Mouse (Mus musculus) myocyte (in vitro differentiated cells): ENCODE measurements around the gene Sh2d4b. TPM values are rescaled to one million over a fixed set of nuclear protein-coding genes. Genes with fewer than 3 reads are reported as not detected.

Experiments used
- H3K27me3 ChIP-seq: one replicate; pipeline ENCODE4 v1.6.1; 2011; ENCODE audit not compliant: control insufficient read depth, insufficient read depth, insufficient read length
- H3K36me3 ChIP-seq: one replicate; pipeline ENCODE4 v1.6.1; 2011; ENCODE audit not compliant: control insufficient read depth, insufficient read depth
- H3K4me2 ChIP-seq: one replicate; pipeline ENCODE4 v1.6.1; 2011; ENCODE audit warnings: low read depth, control low read depth
- H3K4me3 ChIP-seq: one replicate; pipeline ENCODE4 v1.5.1; 2011; ENCODE audit warnings: mild to moderate bottlenecking, control low read depth, moderate library complexity
- H3K79me2 ChIP-seq: one replicate; pipeline ENCODE4 v1.6.1; 2011; ENCODE audit not compliant: control insufficient read depth, insufficient read depth
- H3ac ChIP-seq: one replicate; pipeline ENCODE4 v1.6.1; 2011; ENCODE audit not compliant: control insufficient read depth, insufficient read length
- CEBPB ChIP-seq: IDR thresholded peaks from 2 replicates; pipeline ENCODE4 v1.6.1; 2011; ENCODE audit warnings: mild to moderate bottlenecking, moderate library complexity; ENCODE audit not compliant: poor library complexity, insufficient read depth, severe bottlenecking
- E2F4 ChIP-seq: IDR thresholded peaks from one replicate; pipeline ENCODE4 v1.6.1; 2011; ENCODE audit warnings: mild to moderate bottlenecking, control low read depth, moderate library complexity; ENCODE audit not compliant: insufficient read depth
- MAX ChIP-seq: IDR thresholded peaks from one replicate; pipeline ENCODE4 v1.6.1; 2011; ENCODE audit warnings: low read depth, mild to moderate bottlenecking, control low read depth
- MYOD1 ChIP-seq, 3 experiments: IDR thresholded peaks; one replicate each; pipeline ENCODE4 v1.6.1; 2011; ENCODE audit warnings: control low read depth in 2 of 3, low read depth in 2 of 3, mild to moderate bottlenecking in 2 of 3, moderate library complexity in 1 of 3; ENCODE audit not compliant: insufficient read length in 2 of 3, control insufficient read depth in 1 of 3
- MYOG ChIP-seq, 3 experiments: IDR thresholded peaks; one replicate each; pipeline ENCODE4 v1.6.1; 2011; ENCODE audit warnings: control low read depth in 2 of 3, low read depth in 2 of 3, mild to moderate bottlenecking in 2 of 3; ENCODE audit not compliant: insufficient read length in 2 of 3, control insufficient read depth in 1 of 3, insufficient read depth in 1 of 3
- POLR2A ChIP-seq: IDR thresholded peaks from one replicate; pipeline ENCODE4 v1.6.1; 2011; ENCODE audit warnings: low read depth, mild to moderate bottlenecking, control low read depth, moderate library complexity; ENCODE audit not compliant: insufficient read length
- POLR2AphosphoS2 ChIP-seq: IDR thresholded peaks from one replicate; pipeline ENCODE4 v1.6.1; 2011; ENCODE audit warnings: low read depth, control low read depth; ENCODE audit not compliant: insufficient read length
- REST ChIP-seq: IDR thresholded peaks from one replicate; pipeline ENCODE4 v1.6.1; 2011; ENCODE audit warnings: mild to moderate bottlenecking, control low read depth, moderate library complexity; ENCODE audit not compliant: insufficient read depth, insufficient read length
- SRF ChIP-seq: IDR thresholded peaks from one replicate; pipeline ENCODE4 v1.6.1; 2011; ENCODE audit warnings: low read depth; ENCODE audit not compliant: control insufficient read depth, insufficient read length
- TCF12 ChIP-seq: IDR thresholded peaks from one replicate; pipeline ENCODE4 v1.6.1; 2011; ENCODE audit warnings: mild to moderate bottlenecking, control low read depth; ENCODE audit not compliant: poor library complexity, insufficient read depth, severe bottlenecking
- TCF3 ChIP-seq: IDR thresholded peaks from one replicate; pipeline ENCODE4 v1.6.1; 2011; ENCODE audit warnings: low read depth, control low read depth; ENCODE audit not compliant: insufficient read length
- USF1 ChIP-seq: IDR thresholded peaks from one replicate; pipeline ENCODE4 v1.6.1; 2011; ENCODE audit warnings: low read depth, mild to moderate bottlenecking, control low read depth, moderate library complexity
- polyA plus RNA-seq: library from polyadenylated mRNA; unstranded; fragments of >200 nt; fragmentation: generic; extraction: Trizol; gene quantifications from one replicate; pipeline ENCODE4 v1.2.1, GENCODE M21; 2012; ENCODE audit warnings: missing spikeins

Sh2d4b gene
- polyA plus RNA-seq, 1 experiment: 0.23 TPM

GRCm38 (mm10) chr14:40929943-40930342, 36.9 kb upstream of the Sh2d4b start:
- H3K79me2 ChIP-seq: peaks cover 79% of the 10 kb centered on the region
- no peak for TF ChIP-seq E2F4
- TF ChIP-seq TCF12: no peak
- no peak for TF ChIP-seq POLR2AphosphoS2
- no peak for TF ChIP-seq POLR2A
- no peak for TF ChIP-seq CEBPB
- TF ChIP-seq REST: no peak
- TF ChIP-seq MYOD1 (IDR thresholded peaks at IDR 0.05; ENCODE audit: control insufficient read depth in 1 of 3, insufficient read length in 2 of 3, low read depth in 2 of 3): no peak
- TF ChIP-seq USF1: no peak
- no peak for TF ChIP-seq TCF3
- no peak for TF ChIP-seq SRF
- TF ChIP-seq MYOG (IDR thresholded peaks at IDR 0.05; ENCODE audit: control insufficient read depth in 1 of 3, insufficient read depth in 1 of 3, insufficient read length in 2 of 3, low read depth in 2 of 3): no peak
- TF ChIP-seq MAX: no peak

GRCm38 (mm10) chr14:40928897-40929296, 35.8 kb upstream of the Sh2d4b start:
- Histone ChIP-seq H3K36me3 (peaks cover 14% of the 10 kb centered on the region), H3ac (no peak overlapping the region), H3K4me2 (no peak overlapping the region), H3K27me3 (no peaks in the 10 kb centered on the region), H3K79me2 (peaks cover 79% of the 10 kb centered on the region), H3K4me3 (no peak overlapping the region)
- TF ChIP-seq REST (no peak), USF1 (no peak), POLR2A (no peak), MYOG (IDR thresholded peaks at IDR 0.05; ENCODE audit: control insufficient read depth in 1 of 3, insufficient read depth in 1 of 3, insufficient read length in 2 of 3, low read depth in 2 of 3) (no peak), SRF (no peak), TCF12 (no peak), E2F4 (no peak), CEBPB (no peak), MYOD1 (IDR thresholded peaks at IDR 0.05; ENCODE audit: control insufficient read depth in 1 of 3, insufficient read length in 2 of 3, low read depth in 2 of 3) (no peak), POLR2AphosphoS2 (no peak), MAX (no peak), TCF3 (no peak)

More at GRCm38 (mm10) chr14:40929943-40930342, 36.9 kb upstream of the Sh2d4b start:
- Histone ChIP-seq H3ac (no peak overlapping the region), H3K36me3 (peaks cover 6% of the 10 kb centered on the region), H3K4me3 (no peak overlapping the region), H3K27me3 (no peaks in the 10 kb centered on the region), H3K4me2 (no peak overlapping the region)

GRCm38 (mm10) chr14:40927041-40927440, 34.0 kb upstream of the Sh2d4b start:
- no peak overlapping the region for H3K4me3 ChIP-seq
- no peak for TF ChIP-seq SRF
- TF ChIP-seq MAX: no peak
- TF ChIP-seq TCF12: no peak
- no peak for TF ChIP-seq E2F4
- no peak for TF ChIP-seq POLR2AphosphoS2
- TF ChIP-seq POLR2A: no peak
- no peak for TF ChIP-seq MYOG (IDR thresholded peaks at IDR 0.05; ENCODE audit: control insufficient read depth in 1 of 3, insufficient read depth in 1 of 3, insufficient read length in 2 of 3, low read depth in 2 of 3)
- no peak for TF ChIP-seq TCF3
- no peak for TF ChIP-seq MYOD1 (IDR thresholded peaks at IDR 0.05; ENCODE audit: control insufficient read depth in 1 of 3, insufficient read length in 2 of 3, low read depth in 2 of 3)
- no peak for TF ChIP-seq USF1
- TF ChIP-seq CEBPB: no peak
- TF ChIP-seq REST: no peak
- H3K36me3 ChIP-seq: peaks cover 17% of the 10 kb centered on the region
- H3K79me2 ChIP-seq: peaks cover 79% of the 10 kb centered on the region
- H3K4me2 ChIP-seq: no peak overlapping the region
- no peak overlapping the region for H3ac ChIP-seq
- no peaks in the 10 kb centered on the region for H3K27me3 ChIP-seq

DNA sequence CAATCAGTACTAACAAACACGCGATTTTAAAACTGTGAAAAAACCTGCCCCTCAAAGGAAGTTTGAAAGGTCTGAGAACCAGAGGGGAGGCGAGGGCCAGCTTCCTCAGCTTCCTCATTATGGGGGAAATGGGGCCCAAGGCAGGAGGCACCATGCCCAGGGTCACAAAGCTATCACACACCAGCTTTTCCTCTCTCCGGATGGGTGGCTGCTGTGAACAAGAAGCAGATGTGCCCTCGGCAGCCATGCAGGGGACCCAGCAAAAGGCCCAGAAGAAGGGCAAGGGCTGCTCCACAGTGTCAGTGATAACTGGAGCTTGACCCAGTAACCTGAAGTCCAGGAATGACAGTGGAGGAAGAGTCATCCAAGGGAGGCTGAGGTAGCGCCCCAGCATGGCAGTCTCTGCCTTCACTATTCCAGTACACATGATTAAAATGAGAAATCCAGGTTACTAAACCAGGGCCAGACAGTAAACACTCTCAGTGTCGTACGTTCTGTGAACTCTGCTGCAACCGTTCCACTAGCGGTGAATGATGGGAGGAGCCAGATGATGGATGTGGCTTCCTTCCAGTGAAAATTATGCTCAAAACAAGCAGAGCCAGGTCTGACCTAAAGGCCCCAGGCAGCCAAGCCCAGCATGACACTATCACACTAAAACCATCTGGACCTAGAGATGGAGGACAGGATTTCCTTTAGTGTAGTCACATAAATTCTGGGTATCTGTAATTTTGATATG, 31.5 kb upstream of the Sh2d4b start:
- Histone ChIP-seq H3K4me3 (no peak overlapping the region), H3K79me2 (peaks cover 64% of the 10 kb centered on the region), H3K4me2 (no peak overlapping the region), H3ac (no peak overlapping the region), H3K36me3 (peaks cover 17% of the 10 kb centered on the region), H3K27me3 (no peaks in the 10 kb centered on the region)
- TF ChIP-seq TCF12 (no peak), CEBPB (no peak), SRF (no peak), REST (no peak), E2F4 (no peak), MAX (no peak), MYOD1 (IDR thresholded peaks at IDR 0.05; ENCODE audit: control insufficient read depth in 1 of 3, insufficient read length in 2 of 3, low read depth in 2 of 3) (no peak), MYOG (IDR thresholded peaks at IDR 0.05; ENCODE audit: control insufficient read depth in 1 of 3, insufficient read depth in 1 of 3, insufficient read length in 2 of 3, low read depth in 2 of 3) (no peak), POLR2A (no peak), USF1 (no peak), POLR2AphosphoS2 (no peak), TCF3 (no peak)
